Mouse (Mus musculus) hindbrain, embryonic 10.5 days (tissue): ENCODE measurements around the gene Soat2. TPM values are rescaled to one million over a fixed set of nuclear protein-coding genes. Genes with fewer than 3 reads are reported as not detected.
A peak's percentile ranks its signal among the peaks of the same experiment; 100 is the strongest.

ENCODE experiments used
- DNase-seq: peaks from one replicate; pipeline ENCODE4 v3.0.0-alpha.2; 2017; ENCODE audit warnings: low spot score
- H3K27ac ChIP-seq: fragments of 300-500 bp; sonication (generic); 2 replicates; pipeline ENCODE4 v1.5.1; 2016; ENCODE audit warnings: mild to moderate bottlenecking, moderate library complexity
- H3K27me3 ChIP-seq: fragments of 300-500 bp; sonication (generic); 2 replicates; pipeline ENCODE4 v1.6.1; 2016; ENCODE audit warnings: mild to moderate bottlenecking; ENCODE audit not compliant: poor library complexity, insufficient read depth, severe bottlenecking
- H3K36me3 ChIP-seq: fragments of 300-500 bp; sonication (generic); 2 replicates; pipeline ENCODE4 v1.6.1; 2016; ENCODE audit warnings: mild to moderate bottlenecking, moderate library complexity
- H3K4me1 ChIP-seq: fragments of 300-500 bp; sonication (generic); replicated peaks from 2 replicates; pipeline ENCODE4 v1.6.1; 2016; ENCODE audit warnings: mild to moderate bottlenecking
- H3K4me3 ChIP-seq: fragments of 300-500 bp; sonication (generic); 2 replicates; pipeline ENCODE4 v1.5.1; 2016; ENCODE audit warnings: mild to moderate bottlenecking, moderate library complexity
- H3K9me3 ChIP-seq: fragments of 300-500 bp; sonication (generic); 2 replicates; pipeline ENCODE4 v1.6.1; 2016; ENCODE audit warnings: mild to moderate bottlenecking, moderate library complexity
- WGBS: fragments of 180-500 bp; shearing (Covaris S2); methylation state at CpG from one replicate; pipeline ENCODE4 v1.1.7; 2016; 5-methylcytosine and 5-hydroxymethylcytosine counted together
- polyA plus RNA-seq: library from polyadenylated mRNA; unstranded; fragments of >200 nt; fragmentation: Nextera tagmentation; extraction: Ambion mirVana; gene quantifications from 2 replicates; pipeline ENCODE4 v1.2.1, GENCODE M21; 2016

Soat2 gene
- polyA plus RNA-seq, 1 experiment from 2014 or later: 0.38 TPM

DNA sequence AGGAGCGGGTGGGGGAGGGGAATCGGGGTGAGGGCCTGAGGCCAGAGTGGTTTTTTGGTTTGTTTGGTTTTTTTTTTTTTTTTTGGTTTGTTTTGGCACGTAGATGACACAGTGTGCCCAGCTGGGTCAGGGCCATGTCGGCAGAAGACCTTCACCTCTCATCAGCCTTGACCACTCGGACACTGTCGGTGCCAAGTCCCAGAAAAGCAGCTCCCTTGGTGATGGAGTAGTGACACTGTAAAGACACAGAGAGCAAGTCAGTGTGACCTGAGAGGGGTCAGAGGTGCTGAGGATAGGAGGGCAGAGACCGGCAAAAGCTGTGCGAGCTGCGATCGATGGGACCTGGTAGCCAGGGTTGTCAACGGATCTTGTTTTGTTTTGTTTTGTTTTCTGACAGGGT lies 35.9 kb downstream of the Soat2 start:
- WGBS: 77% methylated on average over 11 of the region's 11 CpGs
- H3K27me3 ChIP-seq: no peaks in the 10 kb centered on the region
- H3K4me3 ChIP-seq: no peak overlapping the region
- DNase-seq: no peak
- H3K4me1 ChIP-seq: peaks cover 24% of the 10 kb centered on the region
- H3K27ac ChIP-seq: no peak overlapping the region
- H3K9me3 ChIP-seq: no peaks in the 10 kb centered on the region
- peaks cover 31% of the 10 kb centered on the region for H3K36me3 ChIP-seq

- 92% methylated on average over 10 of the region's 10 CpGs for WGBS
Measured at GRCm38 (mm10) chr15:102188096-102188495, 37.8 kb downstream of the Soat2 start.

DNA sequence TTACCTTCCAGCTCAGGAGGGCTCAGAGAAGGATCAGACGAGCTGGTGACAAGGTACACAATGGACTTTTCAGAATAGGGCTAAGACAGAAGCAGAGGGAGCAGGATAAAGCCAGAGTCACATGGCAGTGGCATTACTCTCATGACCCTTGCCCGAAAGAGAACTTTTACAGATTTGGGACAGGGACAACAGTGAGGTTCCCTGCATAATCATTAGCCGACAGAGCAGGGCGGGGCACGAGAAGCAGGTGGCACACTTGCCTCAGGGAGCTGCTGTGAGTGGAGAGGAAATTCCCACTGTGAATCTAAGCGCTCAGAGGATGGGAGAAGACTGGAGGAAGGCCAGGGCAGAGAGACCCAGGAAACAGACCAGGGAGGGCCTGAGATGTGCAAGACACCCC lies 38.6 kb downstream of the Soat2 start:
- Histone ChIP-seq H3K27ac (peak overlapping the region; percentile 45; the same call in 1 of the 2 replicates), H3K9me3 (no peaks in the 10 kb centered on the region)

More at GRCm38 (mm10) chr15:102188096-102188495, 37.8 kb downstream of the Soat2 start:
- peaks cover 31% of the 10 kb centered on the region for H3K36me3 ChIP-seq
- H3K9me3 ChIP-seq: no peaks in the 10 kb centered on the region
- DNase-seq: no peak
- H3K27me3 ChIP-seq: no peaks in the 10 kb centered on the region
- H3K4me1 ChIP-seq: peaks cover 34% of the 10 kb centered on the region
- H3K4me3 ChIP-seq: no peak overlapping the region
- H3K27ac ChIP-seq: peak overlapping the region; percentile 45; the same call in 1 of the 2 replicates

GRCm38 (mm10) chr15:102191699-102192098 lies 41.4 kb downstream of the Soat2 start:
- Histone ChIP-seq H3K27me3 (no peaks in the 10 kb centered on the region), H3K36me3 (peaks cover 10% of the 10 kb centered on the region; the same call in 1 of the 2 replicates), H3K9me3 (no peaks in the 10 kb centered on the region), H3K4me3 (no peak overlapping the region), H3K27ac (no peak overlapping the region), H3K4me1 (peaks cover 27% of the 10 kb centered on the region)
- no peak for DNase-seq
- 79% methylated on average over 7 of the region's 7 CpGs for WGBS

More for the DNA sequence above, 38.6 kb downstream of the Soat2 start:
- DNase-seq: no peak
- 55% methylated on average over 6 of the region's 6 CpGs for WGBS
- Histone ChIP-seq H3K36me3 (peaks cover 28% of the 10 kb centered on the region), H3K4me3 (no peak overlapping the region), H3K4me1 (peaks cover 34% of the 10 kb centered on the region), H3K27me3 (no peaks in the 10 kb centered on the region)

- DNase-seq: no peak
- no peaks in the 10 kb centered on the region for H3K9me3 ChIP-seq
- H3K27me3 ChIP-seq: no peaks in the 10 kb centered on the region
- peaks cover 21% of the 10 kb centered on the region for H3K4me1 ChIP-seq
- H3K36me3 ChIP-seq: 0 out of 2 replicates have a peak, but pooled peaks cover 7% of the 10 kb centered on the region
- WGBS: 80% methylated on average over 7 of the region's 7 CpGs
- no peak overlapping the region for H3K4me3 ChIP-seq
- no peak overlapping the region for H3K27ac ChIP-seq
Measured at GRCm38 (mm10) chr15:102192271-102192812, 42.0 kb downstream of the Soat2 start.

DNA sequence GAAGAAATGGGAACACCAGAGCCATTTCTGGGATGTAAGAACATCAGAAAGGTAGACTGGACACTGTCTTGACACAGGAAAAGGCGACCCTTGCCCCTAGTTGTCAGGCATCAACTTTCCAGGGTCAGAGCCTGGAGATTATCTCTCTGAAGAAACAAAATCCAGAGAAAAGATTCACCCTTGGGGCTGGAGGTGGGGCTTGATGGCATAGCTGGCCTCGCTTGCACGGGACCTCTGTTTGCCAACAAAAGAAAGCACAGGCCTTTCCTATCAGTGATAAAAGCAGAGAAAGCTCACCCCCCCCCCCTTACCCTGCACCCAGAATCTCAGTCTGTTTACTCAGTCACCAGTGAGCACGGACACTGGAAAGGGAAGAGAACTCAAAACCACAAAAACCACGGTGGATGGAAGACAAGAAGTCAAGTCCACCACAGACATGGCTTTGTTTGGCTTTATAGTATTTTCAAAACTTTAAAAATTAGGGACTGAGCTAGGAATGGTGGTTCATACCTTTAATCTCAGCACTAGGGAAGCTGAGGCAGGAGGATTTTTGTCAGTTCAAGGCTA lies 42.6 kb downstream of the Soat2 start:
- Histone ChIP-seq H3K36me3 (0 out of 2 replicates have a peak, but pooled peaks cover 7% of the 10 kb centered on the region), H3K27me3 (no peaks in the 10 kb centered on the region), H3K4me1 (peaks cover 19% of the 10 kb centered on the region), H3K4me3 (no peak overlapping the region), H3K9me3 (no peaks in the 10 kb centered on the region), H3K27ac (no peak overlapping the region)
- 61% methylated on average over 5 of the region's 5 CpGs for WGBS
- DNase-seq: no peak

DNA sequence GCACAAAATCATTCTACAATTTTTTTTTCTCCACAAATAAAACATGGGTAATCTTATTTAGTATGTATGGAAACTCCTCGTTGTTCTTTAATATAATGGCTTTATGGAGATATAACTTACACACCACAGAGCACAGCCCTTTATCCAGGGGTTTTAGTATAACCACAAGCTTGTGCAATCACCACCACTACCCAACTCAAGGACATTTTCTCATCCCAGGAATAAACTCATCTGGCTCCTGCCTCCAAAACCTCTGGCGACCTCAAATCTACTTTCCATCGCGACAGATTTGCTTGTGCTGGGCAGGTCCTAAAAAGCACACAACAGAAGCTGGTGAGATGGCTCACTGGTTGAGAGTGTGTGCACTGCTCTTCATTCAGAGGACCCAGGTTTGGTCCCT lies 43.3 kb downstream of the Soat2 start:
- Histone ChIP-seq H3K36me3 (no peaks in the 10 kb centered on the region), H3K4me1 (peaks cover 14% of the 10 kb centered on the region), H3K27me3 (no peaks in the 10 kb centered on the region), H3K4me3 (no peak overlapping the region), H3K9me3 (no peaks in the 10 kb centered on the region), H3K27ac (no peak overlapping the region)
- 91% methylated on average over 4 of the region's 4 CpGs for WGBS
- no peak for DNase-seq

DNA sequence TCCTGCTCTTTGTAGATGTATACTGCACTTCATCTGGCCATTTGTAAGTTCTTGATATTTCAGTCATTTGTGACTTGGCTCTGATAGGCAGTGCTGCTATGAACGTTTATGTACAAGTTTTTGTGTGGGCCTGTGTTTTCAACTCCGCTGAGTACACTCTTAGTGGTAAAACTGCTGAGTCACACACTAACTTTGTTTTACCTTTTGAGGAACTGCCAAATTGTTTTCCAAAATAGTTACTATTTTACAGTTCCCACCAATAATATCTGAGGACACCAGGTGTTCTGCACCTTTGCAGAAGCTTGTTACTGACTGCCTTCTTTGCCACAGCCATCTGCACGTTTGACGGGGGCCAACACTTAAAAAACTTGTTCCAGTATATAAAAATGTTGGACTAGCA lies 44.1 kb downstream of the Soat2 start:
- WGBS: 89% methylated on average over 4 of the region's 4 CpGs
- Histone ChIP-seq H3K9me3 (no peaks in the 10 kb centered on the region), H3K4me3 (no peak overlapping the region), H3K27ac (no peak overlapping the region), H3K27me3 (no peaks in the 10 kb centered on the region), H3K4me1 (peaks cover 10% of the 10 kb centered on the region), H3K36me3 (no peaks in the 10 kb centered on the region)
- DNase-seq: no peak

- H3K36me3 ChIP-seq: 0 out of 2 replicates have a peak, but pooled peaks cover 2% of the 10 kb centered on the region
- no peak overlapping the region for H3K4me3 ChIP-seq
- H3K9me3 ChIP-seq: no peaks in the 10 kb centered on the region
- no peak for DNase-seq
- peaks cover 10% of the 10 kb centered on the region for H3K4me1 ChIP-seq
- H3K27ac ChIP-seq: no peak overlapping the region
- 85% methylated on average over 4 of the region's 4 CpGs for WGBS
- no peaks in the 10 kb centered on the region for H3K27me3 ChIP-seq
Measured at GRCm38 (mm10) chr15:102195373-102195772, 45.0 kb downstream of the Soat2 start.

GRCm38 (mm10) chr15:102198841-102199240 lies 48.5 kb downstream of the Soat2 start:
- H3K9me3 ChIP-seq: no peaks in the 10 kb centered on the region
- H3K4me1 ChIP-seq: peaks cover 8% of the 10 kb centered on the region
- 0 out of 2 replicates have a peak, but pooled peaks cover 6% of the 10 kb centered on the region for H3K36me3 ChIP-seq
- no peak overlapping the region for H3K27ac ChIP-seq
- H3K27me3 ChIP-seq: no peaks in the 10 kb centered on the region
- WGBS: 85% methylated on average over 4 of the region's 4 CpGs
- no peak for DNase-seq
- no peak overlapping the region for H3K4me3 ChIP-seq

- H3K9me3 ChIP-seq: no peaks in the 10 kb centered on the region
- no peaks in the 10 kb centered on the region for H3K27me3 ChIP-seq
- peaks cover 28% of the 10 kb centered on the region for H3K4me1 ChIP-seq
- peak within 1 kb of the TSS; percentile 86 for H3K4me3 ChIP-seq
- peak within 1 kb of the TSS; percentile 99 for H3K27ac ChIP-seq
- peaks cover 40% of the 10 kb centered on the region for H3K36me3 ChIP-seq
- under 1% methylated on average over 68 of the region's 68 CpGs for WGBS
- DNase-seq: peak; percentile 97
Measured at GRCm38 (mm10) chr15:102202971-102203834, 52.9 kb downstream of the Soat2 start, which contains the start of gene Zfp740. Gene Zfp740, plus strand, starts transcription at chr15:102203249.

DNA sequence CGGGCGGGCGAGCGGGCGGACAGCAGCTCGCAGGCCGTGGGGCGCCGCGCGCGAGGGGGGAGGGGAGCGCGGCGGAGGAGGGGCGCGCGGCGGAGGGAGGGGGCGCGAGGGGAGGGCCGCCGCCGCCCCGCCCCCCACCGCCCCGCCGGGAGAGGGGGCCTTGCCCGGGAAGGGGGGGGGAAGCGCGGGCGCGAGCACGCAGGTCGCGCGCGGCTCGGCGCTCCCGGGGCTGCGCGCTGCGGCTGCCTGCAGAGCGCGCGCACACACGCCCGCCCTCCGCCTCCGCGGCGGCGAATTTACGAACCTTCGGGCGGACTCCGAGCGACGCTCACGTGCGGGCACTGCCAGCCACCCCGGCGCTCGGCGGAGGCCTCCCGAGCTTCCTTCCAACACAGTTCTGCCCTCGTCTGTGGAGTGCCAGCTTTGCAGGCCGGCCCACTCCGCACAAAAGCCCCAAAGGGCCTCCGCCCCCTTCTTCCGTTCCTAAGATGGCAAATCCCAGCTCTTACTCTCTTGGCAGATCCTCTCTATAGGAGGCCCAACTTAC lies 53.6 kb downstream of the Soat2 start:
- under 1% methylated on average over 35 of the region's 72 CpGs for WGBS
- Histone ChIP-seq H3K36me3 (peaks cover 47% of the 10 kb centered on the region), H3K4me1 (peaks cover 28% of the 10 kb centered on the region), H3K27ac (peak overlapping the region; percentile 99), H3K4me3 (peak overlapping the region; percentile 86), H3K27me3 (no peaks in the 10 kb centered on the region), H3K9me3 (no peaks in the 10 kb centered on the region)
- peak; percentile 68 for DNase-seq
